In the genomic region with DNA sequence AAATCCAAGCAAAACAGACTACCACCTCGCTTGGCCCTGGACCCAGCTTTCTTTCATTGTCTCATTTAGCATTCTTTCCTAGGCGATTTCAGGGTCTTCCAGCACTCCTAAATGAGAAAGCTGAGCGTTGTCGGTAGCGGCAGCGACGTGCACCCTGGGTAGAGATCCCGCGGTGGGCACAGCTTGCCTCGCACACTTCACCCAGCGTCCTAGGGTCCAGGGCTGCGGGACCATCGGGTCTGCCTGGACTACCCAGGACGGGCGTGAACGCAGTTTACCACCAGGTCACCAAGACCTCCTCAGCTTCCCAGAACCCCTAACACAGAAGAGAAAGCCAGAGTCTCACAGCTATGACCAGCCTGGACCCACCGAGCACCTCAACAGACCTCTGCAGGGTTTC, we compare ENCODE assay signal across 9 mouse cellular contexts. TPM values are rescaled to one million over a fixed set of nuclear protein-coding genes. Genes with fewer than 3 reads are reported as not detected.
DNase-seq lines count a peak whose midpoint lies in the region; ATAC-seq and TF ChIP-seq lines count a peak whose summit lies in the region.
"Had no signal": no experiment of that assay in that cellular context is flagged by ENCODE, and none has a peak within 500 bp of the region (broad histone marks: within the 10 kb centered on the region; RNA-seq: fewer than 3 reads in every experiment).

No protein-coding gene starts in this region.

- WGBS in midbrain, embryonic 10.5 days = 1% methylated on average over 17 of the region's 17 CpGs
- WGBS in midbrain, postnatal 0 days = 0% methylated on average over 17 of the region's 17 CpGs
- WGBS in forebrain, embryonic 13.5 days = under 1% methylated on average over 17 of the region's 17 CpGs
- 2% methylated on average over 17 of the region's 17 CpGs for WGBS in limb, embryonic 12.5 days
- 1% methylated on average over 17 of the region's 17 CpGs for WGBS in stomach, embryonic 16.5 days

- H3K27me3 ChIP-seq in midbrain, embryonic 10.5 days (ENCODE audit: low read depth, poor library complexity, severe bottlenecking) = peaks cover 90% of the 10 kb centered on the region
- peaks cover 34% of the 10 kb centered on the region for H3K27me3 ChIP-seq in midbrain, postnatal 0 days (ENCODE audit: insufficient read depth, low read length)
- H3K27me3 ChIP-seq in forebrain, embryonic 13.5 days = peaks cover 63% of the 10 kb centered on the region
- H3K27me3 ChIP-seq in limb, embryonic 12.5 days = peaks cover 65% of the 10 kb centered on the region
- peaks cover 59% of the 10 kb centered on the region for H3K27me3 ChIP-seq in stomach, embryonic 16.5 days (ENCODE audit: control insufficient read depth, insufficient read depth, low read length)

- H3K4me1 ChIP-seq in midbrain, embryonic 10.5 days = peaks cover 64% of the 10 kb centered on the region
- no peaks in the 10 kb centered on the region for H3K4me1 ChIP-seq in midbrain, postnatal 0 days (ENCODE audit: insufficient read depth, low read length)
- H3K4me1 ChIP-seq in forebrain, embryonic 13.5 days = peaks cover 47% of the 10 kb centered on the region
- peaks cover 42% of the 10 kb centered on the region for H3K4me1 ChIP-seq in limb, embryonic 12.5 days (replicated peaks)
- H3K4me1 ChIP-seq in stomach, embryonic 16.5 days (ENCODE audit: control insufficient read depth, insufficient read depth, low read length) = peaks cover 10% of the 10 kb centered on the region

- H3K9ac ChIP-seq in midbrain, postnatal 0 days (replicated peaks; ENCODE audit: low read length, poor library complexity, severe bottlenecking) = no peak overlapping the region
- peak overlapping the region; percentile 54 for H3K9ac ChIP-seq in forebrain, embryonic 13.5 days
- no peak overlapping the region for H3K9ac ChIP-seq in limb, embryonic 12.5 days (replicated peaks)
- H3K9ac ChIP-seq in stomach, embryonic 16.5 days (ENCODE audit: low read length) = no peak overlapping the region; the same call in 1 of the 2 replicates

- intact Hi-C loops in left cerebral cortex, postnatal 36 days (cut with DNase I) = loop anchor here (2.0 to 10.0 kb wide), 8 partner anchors 67 to 1406 kb away; a partner anchor contains a TSS

- H3K4me3 ChIP-seq in midbrain, embryonic 10.5 days = peak overlapping the region; percentile 47
- no peak overlapping the region for H3K4me3 ChIP-seq in midbrain, postnatal 0 days (ENCODE audit: low read depth, low read length)
- peak overlapping the region; percentile 25 for H3K4me3 ChIP-seq in forebrain, embryonic 13.5 days
- peak overlapping the region; percentile 29 for H3K4me3 ChIP-seq in limb, embryonic 12.5 days (replicated peaks)
- peak overlapping the region; percentile 12 for H3K4me3 ChIP-seq in stomach, embryonic 16.5 days (replicated peaks; ENCODE audit: low read length)

- H3K4me2 ChIP-seq in midbrain, postnatal 0 days (ENCODE audit: low read depth, low read length, poor library complexity, severe bottlenecking) = no peak overlapping the region; the same call in 1 of the 2 replicates
- peak overlapping the region; percentile 53 for H3K4me2 ChIP-seq in forebrain, embryonic 13.5 days
- H3K4me2 ChIP-seq in limb, embryonic 12.5 days = peak overlapping the region; percentile 52
- peak overlapping the region; percentile 29; the same call in 1 of the 2 replicates for H3K4me2 ChIP-seq in stomach, embryonic 16.5 days (ENCODE audit: low read depth, low read length)

- TF ChIP-seq CTCF in midbrain, postnatal 0 days (IDR thresholded peaks at IDR 0.05) = no peak

- H3K9me3 ChIP-seq in midbrain, embryonic 10.5 days (replicated peaks) = no peaks in the 10 kb centered on the region
- no peaks in the 10 kb centered on the region for H3K9me3 ChIP-seq in midbrain, postnatal 0 days (ENCODE audit: low read length)
- H3K9me3 ChIP-seq in forebrain, embryonic 13.5 days (replicated peaks) = no peaks in the 10 kb centered on the region
- H3K9me3 ChIP-seq in limb, embryonic 12.5 days = no peaks in the 10 kb centered on the region
- H3K9me3 ChIP-seq in stomach, embryonic 16.5 days (replicated peaks; ENCODE audit: control insufficient read depth, low read length) = no peaks in the 10 kb centered on the region

- H3K27ac ChIP-seq in midbrain, embryonic 10.5 days (replicated peaks) = peak overlapping the region; percentile 73
- no peak overlapping the region for H3K27ac ChIP-seq in midbrain, postnatal 0 days (ENCODE audit: low read depth, low read length)
- H3K27ac ChIP-seq in forebrain, embryonic 13.5 days = peak overlapping the region; percentile 80
- H3K27ac ChIP-seq in limb, embryonic 12.5 days = no peak overlapping the region
- no peak overlapping the region for H3K27ac ChIP-seq in stomach, embryonic 16.5 days (ENCODE audit: low read length)

- ATAC-seq in midbrain, postnatal 0 days (ENCODE audit: low FRiP score) = no peak; the same call in 1 of the 2 replicates
- ATAC-seq in forebrain, embryonic 13.5 days = peak; percentile 40
- peak; percentile 60; the same call in 1 of the 2 replicates for ATAC-seq in limb, embryonic 12.5 days (ENCODE audit: insufficient number of reproducible peaks, insufficient read depth, low FRiP score, low TSS enrichment, low read depth)
- no peak; the same call in 1 of the 2 replicates for ATAC-seq in stomach, embryonic 16.5 days (ENCODE audit: insufficient read depth, low FRiP score)

- no peak for DNase-seq in midbrain, embryonic 10.5 days (ENCODE audit: low spot score)
- DNase-seq in midbrain, postnatal 0 days (ENCODE audit: low spot score) = no peak
- no peak for DNase-seq in ovary, adult 18-20 months (ENCODE audit: low spot score)
- no peak for DNase-seq in left cerebral cortex, postnatal 36 days (ENCODE audit: low spot score in 2 of 2)
- DNase-seq in layer of hippocampus, postnatal 36 days = no peak

- no peaks in the 10 kb centered on the region for H3K36me3 ChIP-seq in midbrain, embryonic 10.5 days
- no peaks in the 10 kb centered on the region for H3K36me3 ChIP-seq in midbrain, postnatal 0 days (ENCODE audit: insufficient read depth, low read length)
- peaks cover 7% of the 10 kb centered on the region for H3K36me3 ChIP-seq in forebrain, embryonic 13.5 days (ENCODE audit: poor library complexity, severe bottlenecking)
- H3K36me3 ChIP-seq in limb, embryonic 12.5 days = no peaks in the 10 kb centered on the region
- H3K36me3 ChIP-seq in stomach, embryonic 16.5 days (ENCODE audit: control insufficient read depth, insufficient read depth, low read length) = no peaks in the 10 kb centered on the region

RNA-seq across cellular contexts. Expression of a gene that starts 7.1 kb away (rescaled TPM):
- 1.5 and 1.8 TPM in 2 replicates for polyA plus RNA-seq in midbrain, embryonic 10.5 days (2016; fragmentation: Nextera tagmentation; extraction: Ambion mirVana)
- 2.3 and 3.3 TPM in 2 replicates for total RNA-seq in midbrain, postnatal 0 days (2014; rRNA removed)
- polyA plus RNA-seq in midbrain, postnatal 0 days (2015; fragmentation: Nextera tagmentation; extraction: Ambion mirVana) = 1.7 and 2.0 TPM in 2 replicates
- 10.6 and 15.4 TPM in 2 replicates for polyA plus RNA-seq in forebrain, embryonic 13.5 days (2015; fragmentation: Nextera tagmentation; extraction: Ambion mirVana)
- polyA plus RNA-seq in limb, embryonic 12.5 days (2016; fragmentation: Nextera tagmentation; extraction: Ambion mirVana) = 2.5 and 3.0 TPM in 2 replicates
- not detected in 2 replicates for polyA plus RNA-seq in stomach, embryonic 16.5 days (2015; fragmentation: Nextera tagmentation; extraction: Ambion mirVana)
- total RNA-seq in left cerebral cortex, postnatal 36 days (2021) = 1 to 10 TPM; 2.8 to 4.6 TPM
- total RNA-seq in layer of hippocampus, postnatal 36 days (2021) = 1 to 10 TPM; 3.6 to 4.1 TPM
- polyA plus RNA-seq: stomach, embryonic 14.5 days had no signal

RNA-seq across cellular contexts. Expression of a gene that starts 33.5 kb away (rescaled TPM):
- 12.4 and 12.7 TPM in 2 replicates for polyA plus RNA-seq in midbrain, embryonic 10.5 days (2016; fragmentation: Nextera tagmentation; extraction: Ambion mirVana)
- 4.2 and 5.7 TPM in 2 replicates for total RNA-seq in midbrain, postnatal 0 days (2014; rRNA removed)
- polyA plus RNA-seq in midbrain, postnatal 0 days (2015; fragmentation: Nextera tagmentation; extraction: Ambion mirVana) = 5.4 and 6.5 TPM in 2 replicates
- polyA plus RNA-seq in forebrain, embryonic 13.5 days (2015; fragmentation: Nextera tagmentation; extraction: Ambion mirVana) = 9.5 and 10.5 TPM in 2 replicates
- 17.9 and 18.7 TPM in 2 replicates for polyA plus RNA-seq in limb, embryonic 12.5 days (2016; fragmentation: Nextera tagmentation; extraction: Ambion mirVana)
- 14.7 and 16.1 TPM in 2 replicates for polyA plus RNA-seq in stomach, embryonic 16.5 days (2015; fragmentation: Nextera tagmentation; extraction: Ambion mirVana)
- 10 to 100 TPM; 16.3 to 18.4 TPM for total RNA-seq in left cerebral cortex, postnatal 36 days (2021)
- total RNA-seq in layer of hippocampus, postnatal 36 days (2021) = 10 to 100 TPM; 22.8 to 23.9 TPM

RNA-seq across cellular contexts. Expression of a gene that starts 33.6 kb away (rescaled TPM):
- polyA plus RNA-seq in midbrain, embryonic 10.5 days (2016; fragmentation: Nextera tagmentation; extraction: Ambion mirVana) = 14.0 and 19.0 TPM in 2 replicates
- 4.1 and 7.4 TPM in 2 replicates for total RNA-seq in midbrain, postnatal 0 days (2014; rRNA removed)
- polyA plus RNA-seq in midbrain, postnatal 0 days (2015; fragmentation: Nextera tagmentation; extraction: Ambion mirVana) = 32.1 and 36.3 TPM in 2 replicates
- polyA plus RNA-seq in forebrain, embryonic 13.5 days (2015; fragmentation: Nextera tagmentation; extraction: Ambion mirVana) = 26.9 and 30.2 TPM in 2 replicates
- 26.0 and 27.3 TPM in 2 replicates for polyA plus RNA-seq in limb, embryonic 12.5 days (2016; fragmentation: Nextera tagmentation; extraction: Ambion mirVana)
- polyA plus RNA-seq in stomach, embryonic 16.5 days (2015; fragmentation: Nextera tagmentation; extraction: Ambion mirVana) = 16.2 and 22.4 TPM in 2 replicates
- 10 to 100 TPM; 24.3 to 28.3 TPM for total RNA-seq in left cerebral cortex, postnatal 36 days (2021)
- 10 to 100 TPM; 26.0 to 27.3 TPM for total RNA-seq in layer of hippocampus, postnatal 36 days (2021)

Comparison
In these comparisons a context has a peak if more than half of its experiments do, and no peak if none do; other contexts are left out.
1. H3K27ac ChIP-seq: peak in midbrain, embryonic 10.5 days (single experiment) and forebrain, embryonic 13.5 days (single experiment); none in midbrain, postnatal 0 days (single experiment), limb, embryonic 12.5 days (single experiment) and stomach, embryonic 16.5 days (single experiment).
2. ATAC-seq: peak in forebrain, embryonic 13.5 days (single experiment) and limb, embryonic 12.5 days (single experiment); none in midbrain, postnatal 0 days (single experiment) and stomach, embryonic 16.5 days (single experiment).